Mouse (Mus musculus): ENCODE measurements around the gene Lrrd1. TPM values are rescaled to one million over a fixed set of nuclear protein-coding genes. Genes with fewer than 3 reads are reported as not detected.
"Not testable (repeated sequence)": the region's sequence is repeated elsewhere in the genome, so short reads cannot be mapped to it uniquely, and the experiment has no call there.

Lrrd1 gene
- not detected in 2 replicates for polyA plus RNA-seq (2012; rRNA removed)

- DNase-seq (ENCODE audit: low read depth): no peak
Measured at GRCm38 (mm10) chr5:3845026-3845425, at the start of gene Lrrd1. TSS of gene Lrrd1 (plus strand) at chr5:3845173.

- not testable (repeated sequence) for DNase-seq (ENCODE audit: low read depth)
Measured at GRCm38 (mm10) chr5:3797101-3797500, 47.9 kb upstream of the Lrrd1 start.

GRCm38 (mm10) chr5:3798656-3799055 is 46.3 kb upstream of the Lrrd1 start:
- not testable (repeated sequence) for DNase-seq (ENCODE audit: low read depth)

GRCm38 (mm10) chr5:3800041-3800440 is 44.9 kb upstream of the Lrrd1 start:
- DNase-seq (ENCODE audit: low read depth): no peak

- DNase-seq (ENCODE audit: low read depth): no peak
Measured at GRCm38 (mm10) chr5:3800881-3801280, 44.1 kb upstream of the Lrrd1 start.

GRCm38 (mm10) chr5:3801672-3802432 is 43.1 kb upstream of the Lrrd1 start:
- DNase-seq (ENCODE audit: low read depth): no peak

GRCm38 (mm10) chr5:3802433-3803291 is 42.3 kb upstream of the Lrrd1 start, which contains the start of the genes Ankib1 and Krit1:
TSS of gene Ankib1 (minus strand) at chr5:3802925.
TSS of gene Krit1 (plus strand) at chr5:3803184.
- peak; percentile 23 for DNase-seq (ENCODE audit: low read depth)

GRCm38 (mm10) chr5:3803292-3804165 is 41.4 kb upstream of the Lrrd1 start:
- peak; percentile 6 for DNase-seq (ENCODE audit: low read depth)

- no peak for DNase-seq (ENCODE audit: low read depth)
Measured at GRCm38 (mm10) chr5:3808472-3808871, 36.5 kb upstream of the Lrrd1 start.

- DNase-seq (ENCODE audit: low read depth): no peak
Measured at GRCm38 (mm10) chr5:3834107-3834506, 10.9 kb upstream of the Lrrd1 start.

- DNase-seq (ENCODE audit: low read depth): no peak
Measured at GRCm38 (mm10) chr5:3870161-3870560, 25.2 kb downstream of the Lrrd1 start.

- DNase-seq (ENCODE audit: low read depth): no peak
Measured at GRCm38 (mm10) chr5:3872348-3872747, 27.4 kb downstream of the Lrrd1 start.

GRCm38 (mm10) chr5:3873485-3873884 is 28.5 kb downstream of the Lrrd1 start:
- no peak for DNase-seq (ENCODE audit: low read depth)

GRCm38 (mm10) chr5:3886862-3887261 is 41.9 kb downstream of the Lrrd1 start:
- DNase-seq (ENCODE audit: low read depth): not testable (repeated sequence)

- no peak for DNase-seq (ENCODE audit: low read depth)
Measured at GRCm38 (mm10) chr5:3889201-3889600, 44.2 kb downstream of the Lrrd1 start.

- DNase-seq (ENCODE audit: low read depth): not testable (repeated sequence)
Measured at GRCm38 (mm10) chr5:3893459-3894293, 48.7 kb downstream of the Lrrd1 start, which contains the start of gene Mterf1a. TSS of gene Mterf1a (minus strand) at chr5:3893933.

GRCm38 (mm10) chr5:3894294-3894619 is 49.3 kb downstream of the Lrrd1 start:
- not testable (repeated sequence) for DNase-seq (ENCODE audit: low read depth)

GRCm38 (mm10) chr5:3905471-3905870 is 60.5 kb downstream of the Lrrd1 start:
- no peak for DNase-seq (ENCODE audit: low read depth)
